Mouse (Mus musculus) liver, postnatal 0 days (tissue): ENCODE measurements around the gene Glrb.

ENCODE experiments used
- CTCF ChIP-seq: sonication (generic); IDR thresholded peaks from 2 replicates; pipeline ENCODE4 v1.5.1; 2016; ENCODE audit warnings: antibody characterized with exemption, low read depth
- EP300 ChIP-seq: IDR thresholded peaks from 2 replicates; pipeline ENCODE4 v1.6.1; 2016; ENCODE audit warnings: antibody characterized with exemption, low read depth, mild to moderate bottlenecking

- TF ChIP-seq CTCF (no peak), EP300 (no peak)
Observed at GRCm38 (mm10) chr3:80796764-80797163, 116.7 kb downstream of the Glrb start.
